In the genomic region with DNA sequence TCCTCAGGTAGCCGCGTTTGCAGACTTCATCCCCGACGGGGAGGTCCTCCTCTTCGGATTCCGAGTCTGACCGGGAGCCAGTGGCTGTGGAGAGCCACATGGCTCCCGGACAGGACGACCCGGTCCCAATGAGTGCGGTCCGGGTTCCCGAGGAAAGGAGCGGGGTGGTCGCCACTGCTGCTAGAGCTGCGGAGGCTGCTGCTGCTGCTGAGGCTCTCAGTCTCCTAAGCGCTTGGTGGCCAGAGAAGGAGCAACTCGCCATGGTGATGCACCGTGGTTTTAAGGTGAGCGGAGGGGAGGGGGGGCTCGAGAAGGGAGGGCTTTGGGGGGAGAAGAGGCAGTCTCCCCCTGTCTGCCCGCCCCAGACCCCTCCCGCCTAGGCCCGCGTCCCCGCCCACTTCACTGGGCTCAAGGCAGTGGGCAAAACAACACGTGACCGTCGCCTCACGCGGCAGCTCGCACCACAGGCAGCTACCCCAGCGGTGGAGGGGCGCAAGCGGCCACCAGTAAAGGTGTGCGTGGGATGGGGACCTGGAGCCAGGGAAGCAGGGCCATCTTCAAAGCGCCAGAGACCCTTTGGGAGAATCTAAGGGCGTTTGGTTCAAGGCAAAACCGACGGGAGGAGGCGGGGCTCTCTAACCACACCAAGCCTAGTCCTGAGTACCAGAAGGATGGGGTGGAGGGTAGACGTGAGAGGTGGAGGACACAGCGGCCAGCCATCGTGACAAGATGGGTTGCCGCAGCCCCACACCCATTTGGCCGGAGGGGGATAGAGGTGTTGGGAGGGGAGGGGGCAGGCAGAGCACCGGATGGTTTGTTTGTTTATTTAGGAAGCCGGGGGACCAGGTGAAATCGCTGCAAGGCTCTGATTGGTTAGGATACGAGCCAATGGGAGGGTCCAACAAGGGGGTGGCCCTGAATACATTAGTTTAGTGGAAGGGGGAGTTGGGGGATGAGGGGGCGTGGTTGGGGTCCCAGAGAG, we compare ENCODE assay signal across 8 mouse cellular contexts. TPM values are rescaled to one million over a fixed set of nuclear protein-coding genes. Genes with fewer than 3 reads are reported as not detected.
DNase-seq lines count a peak whose midpoint lies in the region; ATAC-seq lines count a peak whose summit lies in the region.

A gene (minus strand): TSS at position 327 of the 982 bp plus-strand sequence.

- H3K4me2 ChIP-seq in intestine, embryonic 14.5 days (ENCODE audit: low read length): peak within 1 kb of the TSS; percentile 52

- no peak within 1 kb of the TSS for H3K27ac ChIP-seq in intestine, embryonic 14.5 days (ENCODE audit: low read depth)
- H3K27ac ChIP-seq in midbrain, embryonic 10.5 days (replicated peaks): no peak within 1 kb of the TSS

- no peaks in the 10 kb centered on the region for H3K36me3 ChIP-seq in intestine, embryonic 14.5 days (ENCODE audit: control insufficient read depth, insufficient read depth, low read length)
- H3K36me3 ChIP-seq in midbrain, embryonic 10.5 days: no peaks in the 10 kb centered on the region

- peak; percentile 63 for ATAC-seq in intestine, embryonic 14.5 days (replicated peaks; ENCODE audit: low FRiP score, low TSS enrichment, low read depth)
- no peak for ATAC-seq in inflammation-experienced regulatory T-cells, adult 6 months

- H3K27me3 ChIP-seq in intestine, embryonic 14.5 days (replicated peaks; ENCODE audit: control insufficient read depth, insufficient read depth, low read length): peaks cover 76% of the 10 kb centered on the region
- H3K27me3 ChIP-seq in midbrain, embryonic 10.5 days (ENCODE audit: low read depth, poor library complexity, severe bottlenecking): peaks cover 100% of the 10 kb centered on the region

- 21% methylated on average over 42 of the region's 51 CpGs for WGBS in intestine, embryonic 14.5 days
- 23% methylated on average over 47 of the region's 51 CpGs for WGBS in midbrain, embryonic 10.5 days

- DNase-seq in adrenal gland, postnatal 14 days: peak; percentile 4
- DNase-seq in adrenal gland, adult 18-20 months (ENCODE audit: low spot score in 2 of 2): no peak
- peak; percentile 63 for DNase-seq in embryo, embryonic 11 days
- peak; percentile 52 for DNase-seq in intestine, embryonic 14.5 days (ENCODE audit: low spot score)
- peak; percentile 63 for DNase-seq in midbrain, embryonic 10.5 days (ENCODE audit: low spot score)
- DNase-seq in layer of hippocampus, adult 9-10 months (ENCODE audit: low spot score): no peak
- no peak for DNase-seq in urinary bladder, adult 18-20 months (ENCODE audit: low spot score in 2 of 2)

- H3K4me3 ChIP-seq in intestine, embryonic 14.5 days (ENCODE audit: low read depth, low read length): peak within 1 kb of the TSS; percentile 29
- peak within 1 kb of the TSS; percentile 57 for H3K4me3 ChIP-seq in midbrain, embryonic 10.5 days

- H3K9ac ChIP-seq in intestine, embryonic 14.5 days (ENCODE audit: low read length): no peak within 1 kb of the TSS

- peaks cover 4% of the 10 kb centered on the region; the same call in 1 of the 2 replicates for H3K4me1 ChIP-seq in intestine, embryonic 14.5 days (replicated peaks; ENCODE audit: control insufficient read depth, insufficient read depth, low read length)
- H3K4me1 ChIP-seq in midbrain, embryonic 10.5 days: peaks cover 17% of the 10 kb centered on the region

- H3K9me3 ChIP-seq in intestine, embryonic 14.5 days (ENCODE audit: control insufficient read depth, low read length): no peaks in the 10 kb centered on the region
- no peaks in the 10 kb centered on the region for H3K9me3 ChIP-seq in midbrain, embryonic 10.5 days (replicated peaks)

RNA-seq across cellular contexts. Expression of the gene that starts here (rescaled TPM):
- total RNA-seq in adrenal gland, postnatal 14 days (2021): 0.04 and 0.15 TPM in 2 replicates
- not detected for total RNA-seq in adrenal gland, adult 18-20 months (2021)
- 0.38 and 0.49 TPM in 2 replicates for polyA plus RNA-seq in intestine, embryonic 14.5 days (2014; fragmentation: Nextera tagmentation; extraction: Ambion mirVana)
- 1.0 and 1.5 TPM in 2 replicates for polyA plus RNA-seq in midbrain, embryonic 10.5 days (2016; fragmentation: Nextera tagmentation; extraction: Ambion mirVana)
- polyA plus RNA-seq in inflammation-experienced regulatory T-cells, adult 6 months (2017; shearing (Covaris generic)): not detected

Comparison
In these comparisons a context has a peak if more than half of its experiments do, and no peak if none do; other contexts are left out.
1. Peak in DNase-seq in adrenal gland, postnatal 14 days; RNA of the gene not detected or under 1 TPM.
2. Peak in DNase-seq, ATAC-seq, H3K4me3 ChIP-seq and H3K4me2 ChIP-seq in intestine, embryonic 14.5 days; RNA of the gene not detected or under 1 TPM.
3. DNase-seq: peak in embryo, embryonic 11 days (single experiment) and midbrain, embryonic 10.5 days (single experiment); none in adrenal gland, adult 18-20 months (0 of 2), layer of hippocampus, adult 9-10 months (single experiment) and urinary bladder, adult 18-20 months (0 of 2).